Mouse (Mus musculus) embryonic facial prominence, embryonic 13.5 days (tissue): Measurements from ENCODE around the gene Odf4. TPM values are rescaled to one million over a fixed set of nuclear protein-coding genes. Genes with fewer than 3 reads are reported as not detected.

Source experiments
- ATAC-seq: fragments of 200-750 bp; cut with Nextera tagmentation; 2 replicates; pipeline ENCODE4 v1.8.0; 2017; ENCODE audit warnings: low read depth; ENCODE audit not compliant: insufficient number of reproducible peaks, insufficient read depth, low FRiP score, low TSS enrichment
- H3K27ac ChIP-seq: fragments of 300-500 bp; sonication (generic); 2 replicates; pipeline ENCODE4 v1.5.1; 2015; ENCODE audit warnings: moderate library complexity, mild to moderate bottlenecking, inconsistent platforms
- H3K27me3 ChIP-seq: fragments of 300-500 bp; sonication (generic); 2 replicates; pipeline ENCODE4 v1.6.1; 2015; ENCODE audit warnings: mild to moderate bottlenecking, inconsistent platforms
- H3K36me3 ChIP-seq: fragments of 300-500 bp; sonication (generic); 2 replicates; pipeline ENCODE4 v1.6.1; 2015; ENCODE audit warnings: mild to moderate bottlenecking, inconsistent platforms
- H3K4me1 ChIP-seq: fragments of 300-500 bp; sonication (generic); 2 replicates; pipeline ENCODE4 v1.6.1; 2015; ENCODE audit warnings: inconsistent platforms
- H3K4me2 ChIP-seq: fragments of 300-500 bp; sonication (generic); 2 replicates; pipeline ENCODE4 v1.6.1; 2015; ENCODE audit warnings: moderate library complexity, mild to moderate bottlenecking, inconsistent platforms
- H3K4me3 ChIP-seq: fragments of 300-500 bp; sonication (generic); 2 replicates; pipeline ENCODE4 v1.5.1; 2015; ENCODE audit warnings: mild to moderate bottlenecking, inconsistent platforms
- H3K9ac ChIP-seq: fragments of 300-500 bp; sonication (generic); 2 replicates; pipeline ENCODE4 v1.6.1; 2015; ENCODE audit warnings: mild to moderate bottlenecking, inconsistent platforms
- H3K9me3 ChIP-seq: fragments of 300-500 bp; sonication (generic); 2 replicates; pipeline ENCODE4 v1.6.1; 2016; ENCODE audit warnings: inconsistent platforms
- WGBS: fragments of 180-500 bp; shearing (Covaris S2); methylation state at CpG from one replicate; pipeline ENCODE4 v1.1.7; 2015; ENCODE audit warnings: mixed read lengths; 5-methylcytosine and 5-hydroxymethylcytosine counted together
- polyA plus RNA-seq: library from polyadenylated mRNA; unstranded; fragments of >200 nt; fragmentation: Nextera tagmentation; extraction: Ambion mirVana; gene quantifications from 2 replicates; pipeline ENCODE4 v1.2.1, GENCODE M21; 2015

The Odf4 gene
- polyA plus RNA-seq, 1 experiment from 2014 or later: not detected

DNA sequence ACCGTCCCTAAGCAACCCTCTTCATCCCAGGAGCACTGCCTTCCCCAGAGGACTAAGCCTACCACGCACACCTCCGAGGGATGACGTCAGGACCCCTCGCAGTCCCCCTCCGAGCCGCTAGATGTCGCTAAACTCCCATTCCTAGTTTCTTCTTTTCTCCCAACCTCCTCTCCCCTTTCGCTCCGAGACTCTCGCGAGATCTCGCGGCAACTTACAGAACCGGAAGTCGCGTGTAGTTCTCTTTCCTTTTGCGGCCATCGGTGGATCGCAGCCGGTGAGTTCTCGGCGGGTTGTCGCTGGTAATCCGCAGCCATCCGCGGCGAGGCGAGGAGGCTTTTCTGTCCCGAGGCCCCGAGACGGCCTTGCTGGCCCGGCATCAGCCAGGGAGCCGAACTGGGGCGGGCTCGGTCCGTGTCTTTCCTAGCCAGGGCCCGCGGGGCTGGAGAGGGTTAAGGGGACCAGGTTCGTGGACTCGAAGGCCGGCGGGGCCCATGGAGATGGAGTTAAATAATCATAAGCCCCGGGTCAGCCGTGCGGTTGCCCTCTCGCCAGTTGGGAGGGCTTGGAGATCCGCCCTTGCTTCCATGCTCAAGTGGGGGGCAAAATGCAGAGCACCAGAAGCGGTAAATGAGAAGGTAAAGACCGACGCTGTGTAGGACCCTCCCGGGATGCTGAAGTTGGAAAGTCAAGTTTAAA, 25.4 kb downstream of the Odf4 start, which contains the start of gene Rpl26:
TSS of gene Rpl26 (plus strand) at position 233 of the 696 bp plus-strand sequence.
- H3K4me3 ChIP-seq: peak within 1 kb of the TSS; percentile 97
- ATAC-seq: peak; percentile 75

DNA sequence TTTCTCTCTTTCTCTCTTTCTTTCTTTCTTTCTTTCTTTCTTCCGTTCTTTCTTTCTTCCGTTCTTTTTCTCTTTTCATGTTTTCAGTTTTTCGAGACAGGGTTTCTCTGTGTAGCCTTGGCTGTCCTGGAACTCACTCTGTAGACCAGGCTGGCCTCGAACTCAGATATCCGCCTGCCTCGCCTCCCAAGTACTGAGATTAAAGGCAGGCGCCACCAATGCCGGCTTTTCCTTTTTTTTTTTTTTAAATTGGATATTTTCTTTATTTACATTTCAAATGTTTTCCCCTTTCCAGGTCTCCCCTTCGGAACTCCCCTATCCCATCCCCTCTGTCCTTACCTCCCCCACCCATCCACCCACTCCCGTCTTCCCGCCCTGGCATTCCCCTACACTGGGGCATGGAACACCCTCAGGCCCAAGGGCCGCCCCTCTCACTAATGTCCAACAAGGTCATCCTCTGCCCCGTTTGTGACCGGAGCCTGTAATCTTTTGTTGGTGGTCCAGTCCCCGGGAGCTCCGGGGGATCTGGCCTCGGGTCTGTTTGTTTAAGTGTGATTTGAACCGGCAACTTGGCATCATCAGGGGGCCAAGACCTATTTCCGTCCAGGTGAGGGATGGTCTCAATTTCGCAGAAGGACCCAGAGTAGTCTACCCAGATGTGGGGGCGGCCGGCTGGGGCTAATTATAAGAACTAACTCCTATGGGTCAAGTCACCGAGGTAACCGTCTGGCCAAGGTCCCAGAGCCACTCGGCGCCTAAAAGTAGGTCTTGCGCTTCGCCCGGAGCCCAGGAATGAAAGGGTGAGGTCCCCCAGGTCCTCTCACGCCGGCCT, 26.1 kb downstream of the Odf4 start:
- Histone ChIP-seq H3K9me3 (no peaks in the 10 kb centered on the region), H3K27ac (no peak overlapping the region), H3K27me3 (peaks cover 7% of the 10 kb centered on the region), H3K4me3 (peak overlapping the region; percentile 97), H3K4me1 (peaks cover 11% of the 10 kb centered on the region), H3K36me3 (peaks cover 30% of the 10 kb centered on the region), H3K9ac (peak overlapping the region; percentile 100), H3K4me2 (peak overlapping the region; percentile 74)
- WGBS: 21% methylated on average over 31 of the region's 31 CpGs
- peak; percentile 17; the same call in 1 of the 2 replicates for ATAC-seq

More for the DNA sequence above, 25.4 kb downstream of the Odf4 start, which contains the start of gene Rpl26:
- H3K36me3 ChIP-seq: peaks cover 38% of the 10 kb centered on the region
- peaks cover 11% of the 10 kb centered on the region for H3K4me1 ChIP-seq
- no peaks in the 10 kb centered on the region for H3K9me3 ChIP-seq
- under 1% methylated on average over 52 of the region's 52 CpGs for WGBS
- H3K4me2 ChIP-seq: peak within 1 kb of the TSS; percentile 74
- peak within 1 kb of the TSS; percentile 94 for H3K27ac ChIP-seq
- H3K9ac ChIP-seq: peak within 1 kb of the TSS; percentile 100
- H3K27me3 ChIP-seq: peaks cover 7% of the 10 kb centered on the region

DNA sequence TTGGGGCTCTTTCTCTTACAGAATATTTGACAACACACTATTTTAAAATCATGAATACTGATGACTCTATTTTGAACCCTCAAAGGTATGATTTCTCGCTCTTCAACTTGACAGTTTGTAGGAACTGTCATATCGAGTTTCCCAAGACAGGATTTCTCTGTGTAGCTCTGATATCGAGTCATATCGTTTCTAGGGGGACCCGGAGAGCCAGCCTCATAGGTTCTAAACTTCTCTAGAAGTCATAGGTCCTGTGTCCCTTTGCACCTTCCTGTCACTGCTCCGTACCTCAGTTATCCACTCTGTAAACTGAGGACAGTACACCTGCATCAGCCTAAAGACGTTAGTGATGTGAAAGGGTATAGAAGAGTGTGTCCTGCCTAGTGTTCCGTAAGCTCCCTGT, 27.1 kb downstream of the Odf4 start:
- Histone ChIP-seq H3K4me2 (no peak overlapping the region), H3K4me1 (peaks cover 11% of the 10 kb centered on the region), H3K27me3 (peaks cover 7% of the 10 kb centered on the region), H3K27ac (no peak overlapping the region), H3K36me3 (peaks cover 21% of the 10 kb centered on the region), H3K4me3 (no peak overlapping the region), H3K9ac (no peak overlapping the region), H3K9me3 (no peaks in the 10 kb centered on the region)
- WGBS: 82% methylated on average over 8 of the region's 8 CpGs
- no peak for ATAC-seq

DNA sequence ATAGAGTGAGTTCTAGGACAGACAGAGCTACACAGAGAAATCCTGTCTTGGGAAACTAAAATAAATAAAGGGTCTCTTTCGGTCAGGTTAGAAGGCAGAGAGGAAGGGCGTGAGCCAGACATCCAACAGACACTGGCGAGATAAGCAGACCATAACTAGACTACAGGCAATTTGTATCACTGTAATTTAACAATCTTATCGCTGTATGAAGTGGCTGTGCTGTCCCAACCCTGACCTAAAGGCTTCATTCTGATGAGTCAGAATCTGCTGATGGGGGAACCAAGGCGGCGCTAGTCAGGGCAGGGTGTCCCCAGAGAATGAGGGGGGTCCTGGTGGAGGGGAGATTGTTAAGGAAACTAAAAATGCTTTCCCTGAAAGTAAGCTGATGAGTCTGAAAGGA, 28.1 kb downstream of the Odf4 start:
- H3K4me3 ChIP-seq: no peak overlapping the region
- WGBS: 90% methylated on average over 6 of the region's 6 CpGs
- no peaks in the 10 kb centered on the region for H3K9me3 ChIP-seq
- H3K27ac ChIP-seq: no peak overlapping the region
- no peak for ATAC-seq
- H3K4me2 ChIP-seq: no peak overlapping the region
- H3K9ac ChIP-seq: no peak overlapping the region
- peaks cover 11% of the 10 kb centered on the region for H3K4me1 ChIP-seq
- H3K27me3 ChIP-seq: peaks cover 7% of the 10 kb centered on the region
- peaks cover 11% of the 10 kb centered on the region for H3K36me3 ChIP-seq

DNA sequence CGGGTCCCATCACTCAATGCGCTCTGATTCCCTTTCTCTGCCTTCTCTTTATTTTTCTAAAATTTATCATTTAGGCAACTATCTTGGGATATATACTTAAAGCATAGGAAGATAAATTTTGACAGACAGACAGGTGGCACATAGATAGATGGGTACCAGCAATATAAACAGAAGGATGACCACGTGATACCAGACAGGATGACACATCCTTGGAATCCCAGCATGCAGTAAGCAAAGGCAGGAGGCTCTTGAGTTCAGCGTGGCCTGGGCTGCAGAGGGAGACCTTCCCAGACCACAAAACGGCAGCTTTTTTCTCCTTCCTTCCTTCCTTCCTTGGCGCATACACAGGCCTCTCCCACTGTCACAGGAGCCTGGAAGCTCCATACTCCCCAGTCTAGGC, 29.0 kb downstream of the Odf4 start:
- Histone ChIP-seq H3K36me3 (peaks cover 1% of the 10 kb centered on the region), H3K27me3 (peaks cover 7% of the 10 kb centered on the region), H3K4me2 (no peak overlapping the region), H3K4me3 (no peak overlapping the region), H3K9me3 (no peaks in the 10 kb centered on the region), H3K4me1 (peaks cover 9% of the 10 kb centered on the region), H3K9ac (no peak overlapping the region), H3K27ac (no peak overlapping the region)
- WGBS: 72% methylated on average over 6 of the region's 6 CpGs
- no peak for ATAC-seq

DNA sequence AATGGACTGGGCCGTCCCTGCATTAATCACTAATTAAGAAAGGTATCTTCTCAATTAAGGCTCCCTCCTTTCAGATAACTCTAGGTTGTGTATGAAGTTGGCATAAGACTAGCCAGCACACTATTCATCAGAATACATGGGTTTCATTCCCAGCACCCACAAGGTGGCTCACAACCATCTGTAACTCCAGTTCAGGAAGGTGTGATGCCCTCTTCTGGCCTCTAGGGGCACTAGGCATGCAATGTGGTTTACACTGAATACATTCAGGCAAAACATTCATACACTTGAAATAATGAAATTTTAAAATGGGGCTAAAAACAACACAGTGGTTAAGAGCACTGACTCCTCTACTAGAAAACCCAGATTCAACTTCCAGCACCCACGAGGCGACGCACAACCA, 29.8 kb downstream of the Odf4 start:
- H3K9me3 ChIP-seq: no peaks in the 10 kb centered on the region
- peaks cover 4% of the 10 kb centered on the region for H3K4me1 ChIP-seq
- H3K4me2 ChIP-seq: no peak overlapping the region
- 47% methylated on average over 4 of the region's 4 CpGs for WGBS
- no peak overlapping the region for H3K4me3 ChIP-seq
- no peak overlapping the region for H3K9ac ChIP-seq
- ATAC-seq: no peak
- H3K27me3 ChIP-seq: peaks cover 7% of the 10 kb centered on the region
- no peaks in the 10 kb centered on the region for H3K36me3 ChIP-seq
- no peak overlapping the region for H3K27ac ChIP-seq

DNA sequence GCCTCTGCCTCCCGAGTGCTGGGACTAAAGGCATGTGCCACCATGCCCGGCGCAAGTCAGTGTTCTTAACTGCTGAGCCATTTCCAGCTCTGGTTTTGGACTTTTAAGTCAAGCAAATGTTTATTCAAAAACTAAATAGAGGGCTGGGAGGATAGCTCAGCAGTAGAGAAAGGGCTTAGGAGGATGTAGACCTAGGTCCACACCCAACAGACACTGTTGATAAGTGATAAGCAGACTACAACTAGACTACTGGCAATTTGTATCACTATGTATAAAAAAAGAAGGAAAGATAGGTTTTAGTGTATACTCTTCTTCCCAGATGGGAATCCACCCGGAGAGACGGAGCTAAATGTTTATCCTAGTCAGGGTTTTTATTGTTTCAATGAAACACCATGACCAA, 30.6 kb downstream of the Odf4 start:
- no peak overlapping the region for H3K4me2 ChIP-seq
- no peak overlapping the region for H3K4me3 ChIP-seq
- no peak for ATAC-seq
- H3K9me3 ChIP-seq: no peaks in the 10 kb centered on the region
- H3K4me1 ChIP-seq: peaks cover 4% of the 10 kb centered on the region
- H3K27me3 ChIP-seq: peaks cover 7% of the 10 kb centered on the region
- H3K27ac ChIP-seq: no peak overlapping the region
- 94% methylated on average over 5 of the region's 5 CpGs for WGBS
- H3K36me3 ChIP-seq: no peaks in the 10 kb centered on the region
- no peak overlapping the region for H3K9ac ChIP-seq

DNA sequence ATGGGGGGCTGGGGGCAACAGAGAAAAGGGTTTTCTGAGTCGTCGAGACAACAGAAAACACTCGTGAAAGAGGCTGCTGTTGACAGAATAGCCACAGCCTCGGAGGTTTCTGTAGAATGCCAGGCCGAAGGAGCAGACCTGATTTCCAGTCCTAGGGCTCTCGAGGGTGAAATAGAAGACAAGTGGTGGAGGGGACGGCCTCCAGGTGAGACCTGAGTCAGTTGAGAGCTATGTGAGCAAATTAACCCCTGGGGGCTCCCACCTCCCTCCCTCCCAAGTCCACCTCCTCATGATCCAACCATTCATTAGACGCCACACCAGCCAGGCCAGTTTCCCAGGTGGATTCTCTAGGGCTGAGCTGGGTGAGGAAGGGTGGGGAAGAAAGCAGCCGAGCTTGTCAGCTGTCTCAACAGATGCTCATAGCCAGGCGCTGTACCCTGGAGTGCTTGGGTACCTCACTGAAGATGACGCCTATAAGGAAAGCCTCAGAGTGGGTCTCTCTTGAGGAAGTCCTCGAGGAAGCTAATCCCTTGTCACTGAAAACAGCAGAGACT, 32.9 kb downstream of the Odf4 start:
- Histone ChIP-seq H3K9ac (no peak overlapping the region), H3K4me3 (no peak overlapping the region), H3K27me3 (no peaks in the 10 kb centered on the region), H3K9me3 (no peaks in the 10 kb centered on the region), H3K36me3 (no peaks in the 10 kb centered on the region), H3K27ac (no peak overlapping the region), H3K4me1 (no peaks in the 10 kb centered on the region), H3K4me2 (no peak overlapping the region)
- 55% methylated on average over 12 of the region's 12 CpGs for WGBS
- ATAC-seq: no peak

DNA sequence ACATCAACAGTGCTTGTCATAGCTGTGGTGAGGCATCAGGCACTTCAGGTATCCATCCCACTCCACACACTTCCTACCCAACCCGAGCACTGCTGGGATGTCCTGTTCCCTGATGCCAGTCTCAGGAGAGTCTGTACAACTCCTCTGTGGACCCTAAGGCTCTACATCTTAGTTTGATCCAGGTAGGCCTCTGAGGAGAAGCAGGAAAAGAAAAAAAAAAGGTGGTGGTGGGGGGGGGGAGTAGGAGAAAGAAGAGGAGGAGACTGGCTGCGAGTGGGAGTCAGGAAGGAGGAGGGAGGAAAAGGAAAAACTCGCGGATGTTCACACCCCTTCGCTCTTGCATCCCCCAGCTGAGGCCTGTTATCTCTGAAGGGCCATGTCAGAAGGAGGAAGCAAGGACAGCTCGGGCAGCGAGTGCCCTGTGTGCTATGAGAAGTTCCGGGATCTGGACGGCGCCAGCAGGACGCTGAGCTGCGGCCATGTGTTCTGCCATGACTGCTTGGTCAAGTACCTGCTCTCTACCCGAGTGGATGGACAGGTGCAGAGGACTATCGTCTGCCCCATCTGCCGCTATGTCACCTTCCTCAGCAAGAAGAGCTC, 34.5 kb downstream of the Odf4 start:
- WGBS: 75% methylated on average over 15 of the region's 15 CpGs
- no peak overlapping the region for H3K4me2 ChIP-seq
- H3K36me3 ChIP-seq: no peaks in the 10 kb centered on the region
- no peaks in the 10 kb centered on the region for H3K9me3 ChIP-seq
- ATAC-seq: no peak
- H3K27ac ChIP-seq: no peak overlapping the region
- H3K4me1 ChIP-seq: no peaks in the 10 kb centered on the region
- H3K4me3 ChIP-seq: no peak overlapping the region
- no peaks in the 10 kb centered on the region for H3K27me3 ChIP-seq
- H3K9ac ChIP-seq: 0 out of 2 replicates have a peak overlapping the region, but pooled peaks have one; percentile 40

DNA sequence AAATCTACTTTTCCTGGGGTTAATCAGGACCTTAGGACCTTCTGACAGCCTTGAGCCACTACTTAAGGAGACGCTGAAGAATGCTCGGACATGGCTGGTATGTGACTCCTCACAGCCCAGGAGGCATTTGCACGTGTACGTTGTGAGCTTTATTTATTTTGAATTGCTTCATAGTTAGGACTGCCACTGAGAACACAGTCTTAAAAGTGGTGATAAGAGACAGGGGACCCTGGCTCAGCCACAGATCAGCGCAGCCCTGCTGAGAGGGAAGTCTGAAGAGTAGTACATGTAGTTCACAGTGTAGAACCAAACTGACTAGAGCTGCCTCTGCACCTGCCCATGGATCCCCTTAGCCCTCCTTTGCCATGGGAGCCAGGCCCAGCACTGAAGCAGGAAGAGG, 35.1 kb downstream of the Odf4 start:
- Histone ChIP-seq H3K4me1 (no peaks in the 10 kb centered on the region), H3K4me3 (no peak overlapping the region), H3K27ac (no peak overlapping the region), H3K9ac (no peak overlapping the region), H3K36me3 (no peaks in the 10 kb centered on the region), H3K9me3 (no peaks in the 10 kb centered on the region), H3K4me2 (no peak overlapping the region), H3K27me3 (no peaks in the 10 kb centered on the region)
- WGBS: 80% methylated on average over 5 of the region's 5 CpGs
- no peak for ATAC-seq

DNA sequence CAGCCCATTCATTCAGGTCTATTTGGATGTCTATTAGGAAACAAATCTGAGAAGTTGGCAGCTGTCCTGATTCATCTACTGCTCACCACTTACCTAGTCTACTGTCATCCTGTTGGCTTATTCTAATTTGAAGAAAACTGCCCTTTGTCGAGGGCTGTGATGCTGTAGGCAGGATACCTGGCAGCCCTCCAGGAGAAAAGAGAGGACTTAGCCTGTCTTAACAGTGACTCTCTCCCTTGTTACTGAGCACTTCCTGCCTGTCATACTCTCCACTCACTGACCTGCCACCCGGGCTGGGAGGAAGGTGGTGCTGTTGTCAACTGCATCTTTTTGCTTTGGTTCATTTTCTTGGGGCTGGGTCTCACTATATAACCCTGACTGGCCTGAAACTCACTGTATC, 36.3 kb downstream of the Odf4 start:
- no peaks in the 10 kb centered on the region for H3K27me3 ChIP-seq
- H3K4me3 ChIP-seq: no peak overlapping the region
- no peak overlapping the region for H3K27ac ChIP-seq
- no peaks in the 10 kb centered on the region for H3K9me3 ChIP-seq
- H3K4me2 ChIP-seq: no peak overlapping the region
- H3K4me1 ChIP-seq: no peaks in the 10 kb centered on the region
- 35% methylated on average over 2 of the region's 2 CpGs for WGBS
- ATAC-seq: no peak
- no peaks in the 10 kb centered on the region for H3K36me3 ChIP-seq
- H3K9ac ChIP-seq: no peak overlapping the region
